Mouse (Mus musculus) heart, embryonic 15.5 days (tissue): Measurements from ENCODE around the gene Hoxa7. TPM values are rescaled to one million over a fixed set of nuclear protein-coding genes. Genes with fewer than 3 reads are reported as not detected.

Source experiments
- ATAC-seq: fragments of 200-750 bp; cut with Nextera tagmentation; replicated peaks from 2 replicates; pipeline ENCODE4 v1.8.0; 2017; ENCODE audit warnings: low read depth, moderate TSS enrichment; ENCODE audit not compliant: insufficient number of reproducible peaks, insufficient read depth, low FRiP score
- H3K27ac ChIP-seq: fragments of 300-500 bp; sonication (generic); 2 replicates; pipeline ENCODE4 v1.5.1; 2015; ENCODE audit warnings: mild to moderate bottlenecking, inconsistent platforms
- H3K27me3 ChIP-seq: fragments of 300-500 bp; sonication (generic); 2 replicates; pipeline ENCODE4 v1.6.1; 2015; ENCODE audit warnings: inconsistent platforms
- H3K36me3 ChIP-seq: fragments of 300-500 bp; sonication (generic); 2 replicates; pipeline ENCODE4 v1.6.1; 2015; ENCODE audit warnings: mild to moderate bottlenecking, inconsistent platforms
- H3K4me1 ChIP-seq: fragments of 300-500 bp; sonication (generic); replicated peaks from 2 replicates; pipeline ENCODE4 v1.6.1; 2015; ENCODE audit warnings: inconsistent platforms
- H3K4me2 ChIP-seq: fragments of 300-500 bp; sonication (generic); 2 replicates; pipeline ENCODE4 v1.6.1; 2015; ENCODE audit warnings: inconsistent platforms, mild to moderate bottlenecking, moderate library complexity
- H3K4me3 ChIP-seq: fragments of 300-500 bp; sonication (generic); 2 replicates; pipeline ENCODE4 v1.5.1; 2015; ENCODE audit warnings: mild to moderate bottlenecking, inconsistent platforms
- H3K9ac ChIP-seq: fragments of 300-500 bp; sonication (generic); 2 replicates; pipeline ENCODE4 v1.6.1; 2015; ENCODE audit warnings: mild to moderate bottlenecking, inconsistent platforms
- H3K9me3 ChIP-seq: fragments of 300-500 bp; sonication (generic); replicated peaks from 2 replicates; pipeline ENCODE4 v1.6.1; 2016; ENCODE audit warnings: inconsistent platforms
- WGBS: fragments of 180-500 bp; shearing (Covaris S2); methylation state at CpG from one replicate; pipeline ENCODE4 v1.1.7; 2015; ENCODE audit warnings: mixed read lengths; 5-methylcytosine and 5-hydroxymethylcytosine counted together
- polyA plus RNA-seq: library from polyadenylated mRNA; unstranded; fragments of >200 nt; fragmentation: Nextera tagmentation; extraction: Ambion mirVana; gene quantifications from 2 replicates; pipeline ENCODE4 v1.2.1, GENCODE M21; 2015

The Hoxa7 gene
- polyA plus RNA-seq, 1 experiment from 2014 or later, result 0.54 TPM

GRCm38 (mm10) chr6:52235866-52236265, 14.2 kb upstream of the Hoxa7 start:
- Histone ChIP-seq H3K36me3 (no peaks in the 10 kb centered on the region), H3K27ac (no peak overlapping the region), H3K9me3 (no peaks in the 10 kb centered on the region), H3K9ac (no peak overlapping the region), H3K4me3 (no peak overlapping the region), H3K4me2 (no peak overlapping the region), H3K4me1 (peaks cover 14% of the 10 kb centered on the region), H3K27me3 (peaks cover 97% of the 10 kb centered on the region)
- 23% methylated on average over 6 of the region's 6 CpGs for WGBS
- ATAC-seq, result no peak

GRCm38 (mm10) chr6:52235267-52235666, 13.6 kb upstream of the Hoxa7 start:
- Histone ChIP-seq H3K27ac (no peak overlapping the region), H3K4me3 (no peak overlapping the region), H3K9ac (no peak overlapping the region), H3K4me2 (no peak overlapping the region), H3K4me1 (peaks cover 18% of the 10 kb centered on the region), H3K27me3 (peaks cover 97% of the 10 kb centered on the region), H3K9me3 (no peaks in the 10 kb centered on the region), H3K36me3 (no peaks in the 10 kb centered on the region)
- WGBS, result 31% methylated on average over 9 of the region's 9 CpGs
- no peak for ATAC-seq

GRCm38 (mm10) chr6:52234428-52235140, 12.9 kb upstream of the Hoxa7 start:
- no peak overlapping the region for H3K27ac ChIP-seq
- peaks cover 97% of the 10 kb centered on the region for H3K27me3 ChIP-seq
- peaks cover 14% of the 10 kb centered on the region for H3K4me1 ChIP-seq
- H3K4me3 ChIP-seq, result peak overlapping the region; percentile 21
- WGBS, result 2% methylated on average over 68 of the region's 68 CpGs
- no peaks in the 10 kb centered on the region for H3K36me3 ChIP-seq
- peak overlapping the region; percentile 29; the same call in 1 of the 2 replicates for H3K4me2 ChIP-seq
- H3K9ac ChIP-seq, result no peak overlapping the region
- no peak for ATAC-seq
- no peaks in the 10 kb centered on the region for H3K9me3 ChIP-seq

- H3K4me3 ChIP-seq, result peak overlapping the region; percentile 21
- H3K4me2 ChIP-seq, result peak overlapping the region; percentile 29; the same call in 1 of the 2 replicates
These were observed 12.1 kb upstream of the Hoxa7 start for GRCm38 (mm10) chr6:52233546-52234427.

GRCm38 (mm10) chr6:52232984-52233545, 11.4 kb upstream of the Hoxa7 start:
- no peak for ATAC-seq
- Histone ChIP-seq H3K9ac (no peak overlapping the region), H3K4me2 (no peak overlapping the region)

More at GRCm38 (mm10) chr6:52233546-52234427, 12.1 kb upstream of the Hoxa7 start:
- H3K36me3 ChIP-seq, result no peaks in the 10 kb centered on the region
- peaks cover 14% of the 10 kb centered on the region for H3K4me1 ChIP-seq
- 2% methylated on average over 70 of the region's 70 CpGs for WGBS
- no peaks in the 10 kb centered on the region for H3K9me3 ChIP-seq
- 0 out of 2 replicates have a peak, but pooled peaks have one; percentile 33 for ATAC-seq
- H3K27me3 ChIP-seq, result peaks cover 98% of the 10 kb centered on the region
- H3K9ac ChIP-seq, result no peak overlapping the region
- H3K27ac ChIP-seq, result no peak overlapping the region

GRCm38 (mm10) chr6:52232568-52232965, 10.9 kb upstream of the Hoxa7 start:
- WGBS, result 2% methylated on average over 18 of the region's 18 CpGs
- Histone ChIP-seq H3K4me3 (no peak overlapping the region), H3K4me1 (peaks cover 14% of the 10 kb centered on the region), H3K27ac (no peak overlapping the region), H3K27me3 (peaks cover 96% of the 10 kb centered on the region), H3K4me2 (0 out of 2 replicates have a peak overlapping the region, but pooled peaks have one; percentile 4), H3K9me3 (no peaks in the 10 kb centered on the region), H3K9ac (no peak overlapping the region), H3K36me3 (no peaks in the 10 kb centered on the region)
- ATAC-seq, result no peak

More at GRCm38 (mm10) chr6:52232984-52233545, 11.4 kb upstream of the Hoxa7 start:
- 3% methylated on average over 23 of the region's 23 CpGs for WGBS
- Histone ChIP-seq H3K36me3 (no peaks in the 10 kb centered on the region), H3K9me3 (no peaks in the 10 kb centered on the region), H3K4me3 (no peak overlapping the region), H3K27me3 (peaks cover 97% of the 10 kb centered on the region), H3K27ac (no peak overlapping the region), H3K4me1 (peaks cover 14% of the 10 kb centered on the region)

- H3K9ac ChIP-seq, result no peak overlapping the region
- H3K4me2 ChIP-seq, result 0 out of 2 replicates have a peak overlapping the region, but pooled peaks have one; percentile 4
- 2% methylated on average over 18 of the region's 18 CpGs for WGBS
- H3K9me3 ChIP-seq, result no peaks in the 10 kb centered on the region
- no peaks in the 10 kb centered on the region for H3K36me3 ChIP-seq
- H3K4me3 ChIP-seq, result no peak overlapping the region
- no peak overlapping the region for H3K27ac ChIP-seq
- ATAC-seq, result no peak
- peaks cover 14% of the 10 kb centered on the region for H3K4me1 ChIP-seq
- peaks cover 96% of the 10 kb centered on the region for H3K27me3 ChIP-seq
These were observed 10.4 kb upstream of the Hoxa7 start for GRCm38 (mm10) chr6:52231885-52232567.

GRCm38 (mm10) chr6:52230516-52231165, 9.0 kb upstream of the Hoxa7 start, which contains the start of gene Hoxa9:
Gene Hoxa9, minus strand, starts transcription at chr6:52231089.
- WGBS, result 1% methylated on average over 32 of the region's 36 CpGs
- Histone ChIP-seq H3K9ac (no peak within 1 kb of the TSS), H3K9me3 (no peaks in the 10 kb centered on the region), H3K36me3 (no peaks in the 10 kb centered on the region), H3K27ac (no peak within 1 kb of the TSS), H3K4me3 (peak within 1 kb of the TSS; percentile 5; the same call in 1 of the 2 replicates), H3K4me1 (peaks cover 17% of the 10 kb centered on the region), H3K27me3 (peaks cover 96% of the 10 kb centered on the region), H3K4me2 (no peak within 1 kb of the TSS)
- ATAC-seq, result no peak

- H3K4me2 ChIP-seq, result no peak overlapping the region
These were observed 8.1 kb upstream of the Hoxa7 start for GRCm38 (mm10) chr6:52229558-52230416.

More at GRCm38 (mm10) chr6:52229558-52230416, 8.1 kb upstream of the Hoxa7 start:
- peak overlapping the region; percentile 5; the same call in 1 of the 2 replicates for H3K4me3 ChIP-seq
- no peak overlapping the region for H3K9ac ChIP-seq
- ATAC-seq, result no peak
- H3K27ac ChIP-seq, result no peak overlapping the region
- no peaks in the 10 kb centered on the region for H3K36me3 ChIP-seq
- no peaks in the 10 kb centered on the region for H3K9me3 ChIP-seq
- H3K4me1 ChIP-seq, result peaks cover 19% of the 10 kb centered on the region
- whole genome bisulfite sequencing, result 2% methylated on average over 44 of the region's 44 CpGs
- peaks cover 96% of the 10 kb centered on the region for H3K27me3 ChIP-seq
